Mouse (Mus musculus): ENCODE measurements at regions not wholly inside any gene's neighbourhood (a gene's known extent, or its start where the extent isn't known, plus 50 kb on each side); places are given as distances from the start of the nearest gene placed in this dataset.

DNA sequence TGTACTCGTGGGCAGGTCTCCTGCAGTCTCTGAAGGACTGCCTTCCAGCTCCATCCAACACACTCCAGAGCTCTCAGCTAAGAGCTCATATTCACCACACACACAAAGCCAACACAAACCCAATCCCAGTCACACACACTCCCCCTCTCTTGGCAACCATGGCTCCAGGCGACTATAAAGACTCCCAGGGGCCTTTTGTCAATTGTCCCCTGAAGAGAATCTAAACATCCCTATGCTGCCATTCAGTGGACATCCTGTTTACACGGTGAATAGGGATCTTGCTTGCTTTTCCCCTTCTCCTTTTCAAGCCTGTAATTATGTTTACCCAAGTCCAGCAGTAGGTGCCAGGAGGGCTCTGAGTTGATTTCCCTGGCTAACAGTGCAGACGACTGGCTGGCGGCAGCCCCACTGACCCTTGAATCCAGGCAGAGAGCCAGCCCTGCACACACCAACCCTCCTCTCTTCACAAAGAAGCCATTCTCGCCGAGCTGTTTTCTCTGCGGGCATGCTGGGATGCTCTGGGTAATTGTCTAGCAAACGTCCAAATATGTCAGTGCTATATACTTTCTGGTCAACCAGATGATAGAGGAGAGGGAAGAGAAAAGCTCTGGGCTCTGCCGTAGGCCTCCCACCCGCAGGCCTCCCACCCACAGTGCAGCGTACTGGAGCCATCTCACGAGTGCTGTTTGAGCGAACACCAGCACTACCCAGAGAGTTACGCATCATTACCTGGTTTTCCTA lies 144.9 kb downstream of the Tbc1d30 start:
- no peak for TF ChIP-seq EP300 (IDR thresholded peaks at IDR 0.05; ENCODE audit: insufficient read depth, low read depth, low read length)
- 0 out of 2 replicates have a peak, but pooled peaks have one; percentile 7 for TF ChIP-seq CTCF (IDR thresholded peaks at IDR 0.05)
